ENCODE assay signal across 7 mouse cellular contexts in the genomic region with DNA sequence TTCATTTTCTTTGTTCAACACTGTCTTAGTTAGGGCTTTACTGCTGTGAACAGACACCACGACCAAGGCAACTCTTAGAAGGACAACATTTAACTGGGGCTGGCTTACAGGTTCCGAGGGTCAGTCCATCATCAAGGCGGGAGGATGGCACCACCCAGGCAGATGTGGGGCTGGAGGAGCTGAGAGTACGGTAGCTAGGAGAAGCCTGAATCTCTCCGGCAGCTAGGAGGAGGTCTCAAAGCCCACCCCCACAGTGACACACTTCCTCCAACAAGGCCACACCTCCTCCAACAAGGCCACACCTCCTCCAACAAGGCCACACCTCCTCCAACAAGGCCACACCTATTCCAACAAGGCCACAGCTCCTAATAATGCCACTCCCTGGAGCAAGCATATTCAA. TPM values are rescaled to one million over a fixed set of nuclear protein-coding genes. Genes with fewer than 3 reads are reported as not detected.
"Had no signal": no experiment of that assay in that cellular context is flagged by ENCODE, and none has a peak within 500 bp of the region (broad histone marks: within the 10 kb centered on the region; RNA-seq: fewer than 3 reads in every experiment).

No protein-coding gene starts in this region.

RNA-seq across cellular contexts. Expression of a gene that starts 41.9 kb away (rescaled TPM):
- total RNA-seq: gastrocnemius, adult 2 months; granulocyte monocyte progenitor cell, adult 5-6 weeks; heart, adult 18-20 months; heart, adult 8-10 months; heart, postnatal 14 days; heart, postnatal 36 days; hematopoietic stem cell, adult 5-6 weeks had no signal
